Mouse (Mus musculus): ENCODE measurements around the gene Trp53. TPM values are rescaled to one million over a fixed set of nuclear protein-coding genes. Genes with fewer than 3 reads are reported as not detected.

Gene Trp53
- polyA plus RNA-seq, 1 experiment from 2014 or later, result 163 TPM

DNA sequence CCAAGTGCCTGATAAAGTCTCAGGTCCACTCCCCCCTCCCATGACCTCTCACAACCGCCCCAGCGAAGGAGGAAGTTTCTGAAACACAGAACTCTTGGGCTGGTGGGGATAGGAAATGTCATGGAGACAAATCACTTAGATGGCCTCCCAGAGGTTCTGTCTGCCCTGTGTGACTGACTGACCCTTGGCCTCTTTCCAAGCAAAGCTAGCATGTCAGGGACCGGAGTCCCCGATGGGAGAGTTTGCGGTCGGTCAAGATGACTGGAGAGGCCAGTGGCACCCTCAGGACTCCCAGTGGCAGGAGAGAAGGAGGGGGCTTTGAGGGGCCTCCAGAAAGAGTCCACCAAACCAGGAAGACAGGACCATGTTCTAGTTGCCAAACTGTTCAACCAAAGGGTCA, 21.4 kb upstream of the Trp53 start:
- no peak overlapping the region for H3K27ac ChIP-seq (ENCODE audit: low read length)
- H3K4me2 ChIP-seq (replicated peaks; ENCODE audit: low read depth, low read length), result peak overlapping the region; percentile 94
- H3K9me3 ChIP-seq (ENCODE audit: control insufficient read depth, low read depth, low read length), result no peaks in the 10 kb centered on the region
- peak overlapping the region; percentile 66 for H3K4me3 ChIP-seq (ENCODE audit: low read depth, low read length)
- H3K4me1 ChIP-seq (ENCODE audit: control insufficient read depth, insufficient read depth, low read length), result peaks cover 15% of the 10 kb centered on the region; the same call in 1 of the 2 replicates
- H3K27me3 ChIP-seq (ENCODE audit: control insufficient read depth, insufficient read depth, low read length), result no peaks in the 10 kb centered on the region
- no peak for ATAC-seq (ENCODE audit: insufficient number of reproducible peaks, insufficient read depth, low FRiP score, low read depth)
- peaks cover 12% of the 10 kb centered on the region; the same call in 1 of the 2 replicates for H3K36me3 ChIP-seq (ENCODE audit: control insufficient read depth, insufficient read depth, low read length)
- no peak overlapping the region for H3K9ac ChIP-seq (replicated peaks; ENCODE audit: low read depth, low read length)
- WGBS, result 29% methylated on average over 6 of the region's 6 CpGs

DNA sequence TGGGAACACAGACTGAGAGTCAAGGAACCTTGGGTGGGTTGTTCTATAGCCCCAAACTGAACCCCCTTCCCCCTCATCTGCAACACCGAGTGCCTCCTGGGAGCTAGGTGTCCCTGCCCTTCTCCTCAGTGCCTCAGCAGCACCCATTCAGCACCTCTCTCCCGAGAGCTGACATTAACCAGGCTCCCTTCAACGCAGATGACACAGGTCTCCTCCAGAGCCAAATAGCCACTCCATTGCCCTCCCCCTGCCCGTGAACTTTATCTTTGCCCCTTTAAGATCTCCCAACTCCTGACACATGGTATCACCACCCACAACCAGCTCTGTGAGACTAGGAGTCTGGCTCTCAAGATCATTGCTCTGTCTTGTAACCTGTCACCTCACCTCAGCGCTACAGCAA, 21.0 kb upstream of the Trp53 start:
- ATAC-seq (ENCODE audit: insufficient number of reproducible peaks, insufficient read depth, low FRiP score, low read depth), result no peak
- peaks cover 15% of the 10 kb centered on the region; the same call in 1 of the 2 replicates for H3K4me1 ChIP-seq (ENCODE audit: control insufficient read depth, insufficient read depth, low read length)

DNA sequence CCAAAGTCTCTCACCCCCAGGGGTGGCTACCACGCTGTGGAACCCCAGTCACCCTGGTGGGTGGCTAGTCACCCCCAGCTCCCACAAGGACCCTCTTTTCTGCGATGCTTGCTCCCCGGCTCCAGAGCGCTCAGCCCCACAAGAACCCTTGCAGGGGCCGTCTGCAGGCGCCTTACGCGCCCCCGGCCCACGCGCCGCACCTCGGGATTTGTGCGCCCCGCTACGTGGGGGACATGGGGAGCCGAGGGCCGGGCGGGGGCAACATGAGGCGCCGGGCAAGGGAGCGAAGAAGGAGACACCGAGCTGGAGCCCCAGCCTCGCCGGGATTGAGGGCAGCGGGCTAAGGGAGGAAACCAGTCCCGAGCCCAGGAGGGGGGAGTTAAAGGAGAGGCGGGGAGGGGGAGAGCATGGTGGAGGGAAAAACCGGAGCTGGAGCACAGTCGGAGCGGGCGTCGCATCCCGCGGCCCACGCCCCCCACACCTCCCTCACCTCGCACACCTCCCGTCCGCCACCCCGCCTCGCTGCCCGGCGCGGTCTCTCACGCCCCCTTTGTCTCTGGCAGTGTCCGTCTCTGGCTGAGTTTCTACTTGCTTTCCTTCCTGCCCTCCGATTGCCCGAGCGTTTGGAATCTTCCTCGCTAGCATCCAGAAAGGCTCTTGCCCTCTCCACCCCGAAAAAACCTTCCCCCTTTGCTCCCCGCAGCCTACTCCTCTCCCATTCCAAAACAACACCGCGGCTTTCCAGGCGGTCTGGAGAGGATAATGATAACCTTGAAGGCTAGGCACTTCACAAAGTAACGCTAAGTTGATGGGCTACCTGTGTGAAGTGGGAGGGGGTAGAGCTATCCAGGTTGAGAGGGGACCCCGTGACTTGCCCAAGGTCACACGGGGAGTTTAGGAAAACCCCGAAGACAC, 20.1 kb upstream of the Trp53 start, which contains the start of gene Efnb3:
Gene Efnb3 (minus strand): TSS at position 355 of the 915 bp plus-strand sequence.
- peak within 1 kb of the TSS; percentile 44 for H3K27ac ChIP-seq (ENCODE audit: low read length)
- 2% methylated on average over 57 of the region's 59 CpGs for WGBS
- ATAC-seq (ENCODE audit: insufficient number of reproducible peaks, insufficient read depth, low FRiP score, low read depth), result peak; percentile 51; the same call in 1 of the 2 replicates

More for the DNA sequence above, 21.0 kb upstream of the Trp53 start:
- H3K36me3 ChIP-seq (ENCODE audit: control insufficient read depth, insufficient read depth, low read length), result peaks cover 12% of the 10 kb centered on the region; the same call in 1 of the 2 replicates
- H3K4me3 ChIP-seq (ENCODE audit: low read depth, low read length), result peak overlapping the region; percentile 66
- peak overlapping the region; percentile 68; the same call in 1 of the 2 replicates for H3K9ac ChIP-seq (replicated peaks; ENCODE audit: low read depth, low read length)
- H3K27ac ChIP-seq (ENCODE audit: low read length), result no peak overlapping the region
- 6% methylated on average over 5 of the region's 5 CpGs for WGBS
- H3K9me3 ChIP-seq (ENCODE audit: control insufficient read depth, low read depth, low read length), result no peaks in the 10 kb centered on the region
- peak overlapping the region; percentile 94 for H3K4me2 ChIP-seq (replicated peaks; ENCODE audit: low read depth, low read length)
- no peaks in the 10 kb centered on the region for H3K27me3 ChIP-seq (ENCODE audit: control insufficient read depth, insufficient read depth, low read length)

DNA sequence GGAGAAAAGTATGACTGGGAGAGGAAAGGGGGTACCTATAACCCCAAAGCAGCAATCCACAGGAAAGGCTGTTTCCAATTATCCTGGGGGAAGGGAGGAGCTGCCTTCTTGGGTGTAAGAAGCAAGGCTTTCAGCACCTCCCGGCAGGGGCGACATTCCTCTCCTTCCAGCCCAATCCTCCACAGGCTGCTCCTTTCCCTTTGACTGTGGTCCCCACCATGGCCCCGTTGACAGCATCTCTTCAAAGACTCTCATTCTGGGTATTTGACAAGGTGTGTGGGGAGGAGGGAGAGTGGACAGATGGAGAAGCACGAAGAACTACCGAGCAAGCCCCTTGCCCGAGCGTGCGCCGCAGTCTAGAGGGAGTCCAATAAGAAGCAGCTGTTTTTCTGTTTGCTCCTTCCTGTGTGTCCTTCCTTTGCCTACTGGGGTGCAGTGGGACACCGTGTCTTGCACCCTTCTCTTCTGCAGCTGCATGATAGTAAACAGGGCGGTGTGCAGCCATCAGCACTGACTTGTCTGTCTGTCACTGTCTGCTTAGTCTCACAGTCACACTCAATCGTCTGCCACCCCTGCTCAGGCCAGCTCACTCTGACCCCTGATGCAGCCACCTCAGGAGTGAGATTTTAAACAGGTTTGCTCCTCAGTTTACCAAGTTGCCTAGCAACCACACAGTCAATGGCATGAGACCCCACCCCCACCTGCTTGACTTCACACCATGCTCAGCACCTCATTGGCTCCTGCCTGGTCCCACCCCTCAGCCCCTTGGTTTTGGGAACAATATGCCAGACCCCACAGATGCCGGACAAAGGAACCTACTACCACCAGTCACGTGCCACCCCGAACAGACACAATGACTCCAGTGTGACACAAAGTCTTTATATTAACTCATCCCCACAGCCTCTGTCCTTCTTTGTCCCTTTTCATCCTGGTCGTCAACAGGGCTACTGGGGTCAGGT, 19.0 kb upstream of the Trp53 start:
- Histone ChIP-seq H3K9ac (replicated peaks; ENCODE audit: low read depth, low read length) (no peak overlapping the region), H3K36me3 (ENCODE audit: control insufficient read depth, insufficient read depth, low read length) (peaks cover 14% of the 10 kb centered on the region; the same call in 1 of the 2 replicates), H3K4me3 (ENCODE audit: low read depth, low read length) (no peak overlapping the region), H3K4me2 (replicated peaks; ENCODE audit: low read depth, low read length) (peak overlapping the region; percentile 94; the same call in 1 of the 2 replicates), H3K4me1 (ENCODE audit: control insufficient read depth, insufficient read depth, low read length) (peaks cover 15% of the 10 kb centered on the region; the same call in 1 of the 2 replicates), H3K9me3 (ENCODE audit: control insufficient read depth, low read depth, low read length) (no peaks in the 10 kb centered on the region), H3K27me3 (ENCODE audit: control insufficient read depth, insufficient read depth, low read length) (no peaks in the 10 kb centered on the region), H3K27ac (ENCODE audit: low read length) (no peak overlapping the region)
- 30% methylated on average over 16 of the region's 16 CpGs for WGBS
- ATAC-seq (ENCODE audit: insufficient number of reproducible peaks, insufficient read depth, low FRiP score, low read depth), result no peak

More for the DNA sequence above, 20.1 kb upstream of the Trp53 start, which contains the start of gene Efnb3:
- Histone ChIP-seq H3K4me1 (ENCODE audit: control insufficient read depth, insufficient read depth, low read length) (peaks cover 15% of the 10 kb centered on the region; the same call in 1 of the 2 replicates), H3K27me3 (ENCODE audit: control insufficient read depth, insufficient read depth, low read length) (no peaks in the 10 kb centered on the region), H3K4me2 (replicated peaks; ENCODE audit: low read depth, low read length) (peak within 1 kb of the TSS; percentile 94), H3K9me3 (ENCODE audit: control insufficient read depth, low read depth, low read length) (no peaks in the 10 kb centered on the region), H3K9ac (replicated peaks; ENCODE audit: low read depth, low read length) (peak within 1 kb of the TSS; percentile 68), H3K36me3 (ENCODE audit: control insufficient read depth, insufficient read depth, low read length) (peaks cover 12% of the 10 kb centered on the region; the same call in 1 of the 2 replicates), H3K4me3 (ENCODE audit: low read depth, low read length) (peak within 1 kb of the TSS; percentile 66)

DNA sequence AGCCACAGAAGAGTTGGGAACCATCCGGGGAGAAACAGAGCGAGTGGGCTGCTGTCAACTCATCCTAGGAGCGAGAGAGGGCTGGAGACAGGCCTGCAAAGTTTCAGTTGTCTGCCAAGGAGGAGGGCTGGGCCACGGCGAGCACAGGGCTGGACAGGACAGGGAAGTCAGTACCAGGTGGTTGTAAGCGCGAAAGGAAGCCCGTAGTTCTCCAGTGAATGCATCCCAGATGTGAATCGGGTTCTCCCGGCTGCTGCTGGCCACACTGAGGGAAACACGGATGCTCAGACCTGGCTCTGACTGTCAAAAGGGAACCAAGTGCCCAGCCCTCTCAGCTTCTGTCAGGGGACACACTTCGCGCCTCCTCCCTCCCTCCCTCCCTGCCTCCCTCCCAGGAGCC, 16.8 kb upstream of the Trp53 start:
- H3K9me3 ChIP-seq (ENCODE audit: control insufficient read depth, low read depth, low read length), result no peaks in the 10 kb centered on the region
- peaks cover 17% of the 10 kb centered on the region; the same call in 1 of the 2 replicates for H3K36me3 ChIP-seq (ENCODE audit: control insufficient read depth, insufficient read depth, low read length)
- no peak overlapping the region for H3K4me3 ChIP-seq (ENCODE audit: low read depth, low read length)
- no peak overlapping the region for H3K27ac ChIP-seq (ENCODE audit: low read length)
- H3K9ac ChIP-seq (replicated peaks; ENCODE audit: low read depth, low read length), result no peak overlapping the region
- H3K4me1 ChIP-seq (ENCODE audit: control insufficient read depth, insufficient read depth, low read length), result peaks cover 15% of the 10 kb centered on the region; the same call in 1 of the 2 replicates
- WGBS, result 69% methylated on average over 13 of the region's 13 CpGs
- no peaks in the 10 kb centered on the region for H3K27me3 ChIP-seq (ENCODE audit: control insufficient read depth, insufficient read depth, low read length)
- no peak for ATAC-seq (ENCODE audit: insufficient number of reproducible peaks, insufficient read depth, low FRiP score, low read depth)
- H3K4me2 ChIP-seq (replicated peaks; ENCODE audit: low read depth, low read length), result no peak overlapping the region

DNA sequence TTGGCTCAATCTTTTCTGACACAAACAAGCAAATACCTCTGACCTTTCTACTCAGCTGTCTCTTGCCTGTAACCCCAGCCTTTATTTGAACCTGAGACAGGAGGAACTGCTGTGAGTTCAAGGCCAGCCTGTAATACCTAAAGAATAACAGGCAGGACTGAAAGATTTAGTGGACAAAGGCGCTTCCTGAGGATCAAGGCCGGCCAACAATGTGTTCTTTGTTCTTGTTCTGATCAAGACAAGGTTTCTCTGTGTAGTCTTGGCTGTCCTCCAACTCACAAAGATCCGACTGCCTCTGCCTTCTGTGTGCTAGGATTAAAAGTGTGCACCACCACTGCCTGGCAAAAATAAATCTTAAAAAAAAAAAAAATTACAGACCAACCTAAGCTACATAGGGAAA, 15.8 kb upstream of the Trp53 start:
- no peaks in the 10 kb centered on the region for H3K27me3 ChIP-seq (ENCODE audit: control insufficient read depth, insufficient read depth, low read length)
- no peak overlapping the region for H3K9ac ChIP-seq (replicated peaks; ENCODE audit: low read depth, low read length)
- H3K9me3 ChIP-seq (ENCODE audit: control insufficient read depth, low read depth, low read length), result no peaks in the 10 kb centered on the region
- no peak overlapping the region for H3K4me2 ChIP-seq (replicated peaks; ENCODE audit: low read depth, low read length)
- ATAC-seq (ENCODE audit: insufficient number of reproducible peaks, insufficient read depth, low FRiP score, low read depth), result no peak
- H3K4me3 ChIP-seq (ENCODE audit: low read depth, low read length), result no peak overlapping the region
- H3K36me3 ChIP-seq (ENCODE audit: control insufficient read depth, insufficient read depth, low read length), result peaks cover 17% of the 10 kb centered on the region; the same call in 1 of the 2 replicates
- H3K4me1 ChIP-seq (ENCODE audit: control insufficient read depth, insufficient read depth, low read length), result 0 out of 2 replicates have a peak, but pooled peaks cover 15% of the 10 kb centered on the region
- no peak overlapping the region for H3K27ac ChIP-seq (ENCODE audit: low read length)
- WGBS, result 62% methylated on average over 3 of the region's 3 CpGs

DNA sequence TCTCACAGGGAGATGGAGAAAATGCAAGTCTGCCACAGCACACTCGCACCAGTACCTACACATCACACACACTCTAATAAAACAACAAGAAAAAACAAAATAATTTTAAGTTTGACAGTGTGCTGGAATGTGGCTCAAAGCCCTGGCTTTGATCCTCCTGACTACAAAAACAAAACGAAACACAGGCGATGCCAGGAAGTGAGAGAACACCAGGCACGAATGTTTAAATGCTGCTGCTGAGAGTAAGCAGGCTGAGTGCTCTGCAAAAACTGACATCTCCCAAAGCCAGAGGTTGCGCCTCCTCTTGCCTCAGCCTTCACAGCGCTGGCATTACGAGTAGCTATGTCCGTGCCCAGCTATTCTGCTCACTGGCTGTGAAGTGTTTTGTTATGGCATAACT, 15.0 kb upstream of the Trp53 start:
- ATAC-seq (ENCODE audit: insufficient number of reproducible peaks, insufficient read depth, low FRiP score, low read depth), result no peak
- Histone ChIP-seq H3K4me1 (ENCODE audit: control insufficient read depth, insufficient read depth, low read length) (0 out of 2 replicates have a peak, but pooled peaks cover 10% of the 10 kb centered on the region), H3K36me3 (ENCODE audit: control insufficient read depth, insufficient read depth, low read length) (peaks cover 24% of the 10 kb centered on the region; the same call in 1 of the 2 replicates)

DNA sequence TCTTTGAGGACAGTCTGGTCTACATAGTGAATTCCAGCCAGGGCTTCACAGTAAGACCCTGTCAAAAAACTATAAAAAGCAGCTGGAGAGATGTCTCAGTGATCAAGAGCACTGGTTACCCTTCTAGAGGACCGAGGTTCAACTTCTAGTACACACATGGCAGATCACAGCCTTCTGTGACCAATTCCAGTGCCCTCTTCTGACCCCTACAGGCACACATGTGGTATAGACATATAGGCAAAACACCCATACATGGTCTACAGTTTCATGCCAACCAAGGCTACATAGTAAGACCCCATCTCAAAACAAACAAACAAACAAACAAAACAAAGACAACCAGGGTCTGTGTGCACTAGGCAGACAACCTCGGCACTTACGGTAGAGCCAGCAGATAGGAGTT, 4.9 kb upstream of the Trp53 start:
- no peaks in the 10 kb centered on the region for H3K27me3 ChIP-seq (ENCODE audit: control insufficient read depth, insufficient read depth, low read length)
- 58% methylated on average over 3 of the region's 3 CpGs for WGBS

More for the DNA sequence above, 15.0 kb upstream of the Trp53 start:
- Histone ChIP-seq H3K27me3 (ENCODE audit: control insufficient read depth, insufficient read depth, low read length) (no peaks in the 10 kb centered on the region), H3K9me3 (ENCODE audit: control insufficient read depth, low read depth, low read length) (no peaks in the 10 kb centered on the region), H3K9ac (replicated peaks; ENCODE audit: low read depth, low read length) (no peak overlapping the region), H3K4me3 (ENCODE audit: low read depth, low read length) (no peak overlapping the region), H3K27ac (ENCODE audit: low read length) (no peak overlapping the region), H3K4me2 (replicated peaks; ENCODE audit: low read depth, low read length) (no peak overlapping the region)
- 80% methylated on average over 8 of the region's 8 CpGs for WGBS

More for the DNA sequence above, 4.9 kb upstream of the Trp53 start:
- H3K4me1 ChIP-seq (ENCODE audit: control insufficient read depth, insufficient read depth, low read length), result peaks cover 15% of the 10 kb centered on the region
- H3K9ac ChIP-seq (replicated peaks; ENCODE audit: low read depth, low read length), result no peak overlapping the region
- H3K9me3 ChIP-seq (ENCODE audit: control insufficient read depth, low read depth, low read length), result no peaks in the 10 kb centered on the region
- no peak overlapping the region for H3K4me2 ChIP-seq (replicated peaks; ENCODE audit: low read depth, low read length)
- no peak overlapping the region for H3K4me3 ChIP-seq (ENCODE audit: low read depth, low read length)
- peaks cover 14% of the 10 kb centered on the region for H3K36me3 ChIP-seq (ENCODE audit: control insufficient read depth, insufficient read depth, low read length)
- H3K27ac ChIP-seq (ENCODE audit: low read length), result no peak overlapping the region
- no peak for ATAC-seq (ENCODE audit: insufficient number of reproducible peaks, insufficient read depth, low FRiP score, low read depth)

All from stomach, embryonic 14.5 days (tissue).